Mouse (Mus musculus) forebrain, embryonic 15.5 days (tissue): ENCODE results near the gene Sult6b2. TPM values are rescaled to one million over a fixed set of nuclear protein-coding genes. Genes with fewer than 3 reads are reported as not detected.

Experiments
- ATAC-seq: fragments of 200-750 bp; cut with Nextera tagmentation; replicated peaks from 2 replicates; pipeline ENCODE4 v1.8.0; 2017; ENCODE audit warnings: mild to moderate bottlenecking, moderate TSS enrichment, moderate library complexity
- H3K27ac ChIP-seq: fragments of 300-500 bp; sonication (generic); replicated peaks from 2 replicates; pipeline ENCODE4 v1.5.1; 2015; ENCODE audit warnings: mild to moderate bottlenecking, inconsistent platforms
- H3K27me3 ChIP-seq: fragments of 300-500 bp; sonication (generic); 2 replicates; pipeline ENCODE4 v1.6.1; 2015; ENCODE audit warnings: inconsistent platforms
- H3K36me3 ChIP-seq: fragments of 300-500 bp; sonication (generic); 2 replicates; pipeline ENCODE4 v1.6.1; 2015; ENCODE audit warnings: mild to moderate bottlenecking, inconsistent platforms
- H3K4me1 ChIP-seq: fragments of 300-500 bp; sonication (generic); 2 replicates; pipeline ENCODE4 v1.6.1; 2015; ENCODE audit warnings: inconsistent platforms
- H3K4me2 ChIP-seq: fragments of 300-500 bp; sonication (generic); replicated peaks from 2 replicates; pipeline ENCODE4 v1.6.1; 2015; ENCODE audit warnings: mild to moderate bottlenecking, inconsistent platforms
- H3K4me3 ChIP-seq: fragments of 300-500 bp; sonication (generic); 2 replicates; pipeline ENCODE4 v1.5.1; 2015; ENCODE audit warnings: mild to moderate bottlenecking, inconsistent platforms
- H3K9ac ChIP-seq: fragments of 300-500 bp; sonication (generic); replicated peaks from 2 replicates; pipeline ENCODE4 v1.6.1; 2015; ENCODE audit warnings: mild to moderate bottlenecking, inconsistent platforms
- H3K9me3 ChIP-seq: fragments of 300-500 bp; sonication (generic); 2 replicates; pipeline ENCODE4 v1.6.1; 2016; ENCODE audit warnings: inconsistent platforms
- WGBS: fragments of 180-500 bp; shearing (Covaris S2); methylation state at CpG from one replicate; pipeline ENCODE4 v1.1.7; 2015; ENCODE audit warnings: mixed read lengths; 5-methylcytosine and 5-hydroxymethylcytosine counted together
- polyA plus RNA-seq: library from polyadenylated mRNA; unstranded; fragments of >200 nt; fragmentation: Nextera tagmentation; extraction: Ambion mirVana; gene quantifications from 2 replicates; pipeline ENCODE4 v1.2.1, GENCODE M21; 2015

The Sult6b2 gene
- polyA plus RNA-seq, 1 experiment from 2014 or later = 0.34 TPM

GRCm38 (mm10) chr6:142806326-142806725 is 2.0 kb upstream of the Sult6b2 start:
- peaks cover 7% of the 10 kb centered on the region; the same call in 1 of the 2 replicates for H3K4me1 ChIP-seq
- H3K9me3 ChIP-seq = no peaks in the 10 kb centered on the region
- WGBS = 93% methylated on average over 4 of the region's 4 CpGs
- no peak for ATAC-seq
- no peak overlapping the region for H3K9ac ChIP-seq
- H3K36me3 ChIP-seq = no peaks in the 10 kb centered on the region
- no peak overlapping the region for H3K4me3 ChIP-seq
- H3K27me3 ChIP-seq = no peaks in the 10 kb centered on the region
- H3K4me2 ChIP-seq = no peak overlapping the region
- H3K27ac ChIP-seq = no peak overlapping the region

GRCm38 (mm10) chr6:142802617-142803525 is 1.4 kb downstream of the Sult6b2 start:
- peaks cover 8% of the 10 kb centered on the region; the same call in 1 of the 2 replicates for H3K4me1 ChIP-seq
- no peak overlapping the region for H3K9ac ChIP-seq
- ATAC-seq = no peak
- no peak overlapping the region for H3K4me2 ChIP-seq
- no peak overlapping the region for H3K27ac ChIP-seq
- H3K9me3 ChIP-seq = no peaks in the 10 kb centered on the region
- H3K27me3 ChIP-seq = no peaks in the 10 kb centered on the region
- H3K36me3 ChIP-seq = no peaks in the 10 kb centered on the region
- WGBS = 67% methylated on average over 11 of the region's 11 CpGs
- H3K4me3 ChIP-seq = no peak overlapping the region

- WGBS = 64% methylated on average over 5 of the region's 5 CpGs
- Histone ChIP-seq H3K4me1 (peaks cover 8% of the 10 kb centered on the region; the same call in 1 of the 2 replicates), H3K27me3 (no peaks in the 10 kb centered on the region), H3K4me3 (no peak overlapping the region), H3K4me2 (no peak overlapping the region), H3K27ac (no peak overlapping the region), H3K36me3 (no peaks in the 10 kb centered on the region), H3K9me3 (no peaks in the 10 kb centered on the region), H3K9ac (no peak overlapping the region)
- no peak for ATAC-seq
These were observed 2.6 kb downstream of the Sult6b2 start for GRCm38 (mm10) chr6:142801687-142802086.

- no peak for ATAC-seq
- WGBS = 73% methylated on average over 7 of the region's 7 CpGs
- H3K36me3 ChIP-seq = no peaks in the 10 kb centered on the region
These were observed 4.5 kb downstream of the Sult6b2 start for GRCm38 (mm10) chr6:142799704-142800374.

GRCm38 (mm10) chr6:142798837-142799236 is 5.5 kb downstream of the Sult6b2 start:
- no peak overlapping the region for H3K4me3 ChIP-seq
- peaks cover 8% of the 10 kb centered on the region; the same call in 1 of the 2 replicates for H3K4me1 ChIP-seq
- no peak overlapping the region for H3K4me2 ChIP-seq
- H3K36me3 ChIP-seq = no peaks in the 10 kb centered on the region
- 78% methylated on average over 9 of the region's 9 CpGs for WGBS
- ATAC-seq = no peak
- H3K27me3 ChIP-seq = no peaks in the 10 kb centered on the region
- no peak overlapping the region for H3K27ac ChIP-seq
- no peaks in the 10 kb centered on the region for H3K9me3 ChIP-seq
- H3K9ac ChIP-seq = no peak overlapping the region

More at GRCm38 (mm10) chr6:142799704-142800374, 4.5 kb downstream of the Sult6b2 start:
- Histone ChIP-seq H3K4me3 (no peak overlapping the region), H3K4me1 (peaks cover 8% of the 10 kb centered on the region; the same call in 1 of the 2 replicates), H3K4me2 (no peak overlapping the region), H3K9me3 (no peaks in the 10 kb centered on the region), H3K27me3 (no peaks in the 10 kb centered on the region), H3K27ac (no peak overlapping the region), H3K9ac (no peak overlapping the region)

GRCm38 (mm10) chr6:142797996-142798395 is 6.3 kb downstream of the Sult6b2 start:
- no peaks in the 10 kb centered on the region for H3K27me3 ChIP-seq
- no peak for ATAC-seq
- WGBS = 58% methylated on average over 1 of the region's 1 CpGs
- H3K4me2 ChIP-seq = no peak overlapping the region
- no peaks in the 10 kb centered on the region for H3K36me3 ChIP-seq
- no peak overlapping the region for H3K9ac ChIP-seq
- no peaks in the 10 kb centered on the region for H3K9me3 ChIP-seq
- peaks cover 15% of the 10 kb centered on the region for H3K4me1 ChIP-seq
- H3K4me3 ChIP-seq = no peak overlapping the region
- H3K27ac ChIP-seq = no peak overlapping the region

- peaks cover 6% of the 10 kb centered on the region for H3K4me1 ChIP-seq
- H3K27me3 ChIP-seq = no peaks in the 10 kb centered on the region
- H3K9ac ChIP-seq = no peak overlapping the region
- no peak for ATAC-seq
- no peak overlapping the region for H3K4me2 ChIP-seq
- no peaks in the 10 kb centered on the region for H3K9me3 ChIP-seq
- 85% methylated on average over 15 of the region's 15 CpGs for WGBS
- H3K36me3 ChIP-seq = no peaks in the 10 kb centered on the region
- no peak overlapping the region for H3K4me3 ChIP-seq
- no peak overlapping the region for H3K27ac ChIP-seq
These were observed 8.5 kb downstream of the Sult6b2 start for GRCm38 (mm10) chr6:142795655-142796441.

GRCm38 (mm10) chr6:142795087-142795486 is 9.2 kb downstream of the Sult6b2 start:
- H3K4me3 ChIP-seq = no peak overlapping the region
- H3K4me1 ChIP-seq = peaks cover 6% of the 10 kb centered on the region
- no peaks in the 10 kb centered on the region for H3K9me3 ChIP-seq
- ATAC-seq = no peak
- no peaks in the 10 kb centered on the region for H3K27me3 ChIP-seq
- no peak overlapping the region for H3K9ac ChIP-seq
- H3K4me2 ChIP-seq = no peak overlapping the region
- no peaks in the 10 kb centered on the region for H3K36me3 ChIP-seq
- H3K27ac ChIP-seq = no peak overlapping the region
- 94% methylated on average over 9 of the region's 9 CpGs for WGBS

GRCm38 (mm10) chr6:142793468-142793867 is 10.8 kb downstream of the Sult6b2 start:
- H3K4me2 ChIP-seq = no peak overlapping the region
- 34% methylated on average over 7 of the region's 7 CpGs for WGBS
- H3K27me3 ChIP-seq = no peaks in the 10 kb centered on the region
- no peak overlapping the region for H3K9ac ChIP-seq
- H3K4me3 ChIP-seq = no peak overlapping the region
- no peaks in the 10 kb centered on the region for H3K36me3 ChIP-seq
- peaks cover 10% of the 10 kb centered on the region for H3K4me1 ChIP-seq
- no peak overlapping the region for H3K27ac ChIP-seq
- H3K9me3 ChIP-seq = no peaks in the 10 kb centered on the region
- ATAC-seq = no peak; the same call in 1 of the 2 replicates

GRCm38 (mm10) chr6:142792241-142792968 is 11.9 kb downstream of the Sult6b2 start:
- Histone ChIP-seq H3K27ac (no peak overlapping the region), H3K36me3 (no peaks in the 10 kb centered on the region), H3K4me2 (no peak overlapping the region), H3K9me3 (no peaks in the 10 kb centered on the region), H3K27me3 (no peaks in the 10 kb centered on the region), H3K9ac (no peak overlapping the region), H3K4me3 (no peak overlapping the region), H3K4me1 (peaks cover 16% of the 10 kb centered on the region)
- 42% methylated on average over 13 of the region's 13 CpGs for WGBS
- no peak for ATAC-seq

GRCm38 (mm10) chr6:142789736-142790135 is 14.6 kb downstream of the Sult6b2 start:
- Histone ChIP-seq H3K36me3 (no peaks in the 10 kb centered on the region), H3K27me3 (no peaks in the 10 kb centered on the region), H3K9me3 (no peaks in the 10 kb centered on the region), H3K27ac (no peak overlapping the region), H3K4me1 (peaks cover 16% of the 10 kb centered on the region), H3K4me2 (no peak overlapping the region), H3K9ac (no peak overlapping the region), H3K4me3 (no peak overlapping the region)
- no peak for ATAC-seq
- 79% methylated on average over 10 of the region's 10 CpGs for WGBS
